Mouse (Mus musculus) mouse trophoblast stem cell (cell line): ENCODE measurements around the gene Rps2.
"Not testable (repeated sequence)": the region's sequence is repeated elsewhere in the genome, so short reads cannot be mapped to it uniquely, and the experiment has no call there.

ENCODE experiments used
- in situ Hi-C, 2 experiments: fragments of 300-500 bp; cut with MseI, MboI; formaldehyde crosslinking; loops; 2 replicates in 1 of 2; 3 replicates in 1 of 2; pipeline ENCODE4 v1.15.1; 2025

Rps2 gene

GRCm38 (mm10) chr17:24717943-24718342 is at the start of gene Rps2, which contains the start of gene Rnf151:
Rps2 (plus strand) TSS chr17:24718116.
Rnf151 (minus strand) TSS chr17:24718063.
- in situ Hi-C loops, result no loop called here

- in situ Hi-C loops, result not testable (repeated sequence)
Observed at GRCm38 (mm10) chr17:24669214-24669544, 48.7 kb upstream of the Rps2 start.

- in situ Hi-C loops, result no loop called here
Observed at GRCm38 (mm10) chr17:24669545-24670245, 48.2 kb upstream of the Rps2 start, which contains the start of gene Zfp598. Zfp598 (plus strand) TSS chr17:24669687.

GRCm38 (mm10) chr17:24670246-24670844 is 47.6 kb upstream of the Rps2 start:
- in situ Hi-C loops, result no loop called here

- in situ Hi-C loops, result no loop called here
Observed at GRCm38 (mm10) chr17:24671346-24671745, 46.6 kb upstream of the Rps2 start.

- in situ Hi-C loops, result no loop called here
Observed at GRCm38 (mm10) chr17:24672141-24672540, 45.8 kb upstream of the Rps2 start.

- in situ Hi-C loops, result no loop called here
Observed at GRCm38 (mm10) chr17:24674277-24674676, 43.6 kb upstream of the Rps2 start.

- in situ Hi-C loops, result no loop called here
Observed at GRCm38 (mm10) chr17:24676187-24676586, 41.7 kb upstream of the Rps2 start.

- in situ Hi-C loops, result no loop called here
Observed at GRCm38 (mm10) chr17:24676877-24677276, 41.0 kb upstream of the Rps2 start.

- in situ Hi-C loops, result no loop called here
Observed at GRCm38 (mm10) chr17:24677500-24678080, 40.3 kb upstream of the Rps2 start.

GRCm38 (mm10) chr17:24686514-24686913 is 31.4 kb upstream of the Rps2 start:
- in situ Hi-C loops, result no loop called here

GRCm38 (mm10) chr17:24687146-24687595 is 30.7 kb upstream of the Rps2 start:
- in situ Hi-C loops, result no loop called here

GRCm38 (mm10) chr17:24687599-24687998 is 30.3 kb upstream of the Rps2 start:
- in situ Hi-C loops, result no loop called here

GRCm38 (mm10) chr17:24689251-24690081 is 28.4 kb upstream of the Rps2 start, which contains the start of gene Syngr3:
Syngr3 (minus strand) TSS chr17:24689955.
- in situ Hi-C loops, result no loop called here

- in situ Hi-C loops, result no loop called here
Observed at GRCm38 (mm10) chr17:24692385-24692784, 25.5 kb upstream of the Rps2 start.

- in situ Hi-C loops, result no loop called here
Observed at GRCm38 (mm10) chr17:24695326-24696010, 22.4 kb upstream of the Rps2 start.

GRCm38 (mm10) chr17:24696011-24696697 is 21.8 kb upstream of the Rps2 start, which contains the start of the genes Gfer and Noxo1:
Gfer (minus strand) TSS chr17:24696156.
Noxo1 (plus strand) TSS chr17:24696234.
- in situ Hi-C loops, result no loop called here

- in situ Hi-C loops, result no loop called here
Observed at GRCm38 (mm10) chr17:24697985-24698384, 19.9 kb upstream of the Rps2 start.

GRCm38 (mm10) chr17:24698715-24699114 is 19.2 kb upstream of the Rps2 start:
- in situ Hi-C loops, result no loop called here

GRCm38 (mm10) chr17:24699473-24699872 is 18.4 kb upstream of the Rps2 start:
- in situ Hi-C loops, result no loop called here

GRCm38 (mm10) chr17:24701251-24701650 is 16.7 kb upstream of the Rps2 start:
- in situ Hi-C loops, result no loop called here
